Mouse (Mus musculus) liver, embryonic 13.5 days (tissue): ENCODE data around the gene 4933415A04Rik. TPM values are rescaled to one million over a fixed set of nuclear protein-coding genes. Genes with fewer than 3 reads are reported as not detected.

Experiments used
- ATAC-seq: fragments of 200-750 bp; cut with Nextera tagmentation; 2 replicates; pipeline ENCODE4 v1.8.0; 2017; ENCODE audit warnings: low read depth, mild to moderate bottlenecking, moderate number of reproducible peaks, moderate library complexity
- DNase-seq: peaks from one replicate; pipeline ENCODE4 v3.0.0; 2022
- H3K27ac ChIP-seq: fragments of 300-500 bp; sonication (generic); 2 replicates; pipeline ENCODE4 v1.5.1; 2015; ENCODE audit warnings: moderate library complexity, mild to moderate bottlenecking, inconsistent platforms
- H3K27me3 ChIP-seq: fragments of 300-500 bp; sonication (generic); 2 replicates; pipeline ENCODE4 v1.6.1; 2015; ENCODE audit warnings: mild to moderate bottlenecking, inconsistent platforms
- H3K36me3 ChIP-seq: fragments of 300-500 bp; sonication (generic); 2 replicates; pipeline ENCODE4 v1.6.1; 2015; ENCODE audit warnings: mild to moderate bottlenecking, inconsistent platforms
- H3K4me1 ChIP-seq: fragments of 300-500 bp; sonication (generic); replicated peaks from 2 replicates; pipeline ENCODE4 v1.6.1; 2015; ENCODE audit warnings: inconsistent platforms
- H3K4me2 ChIP-seq: fragments of 300-500 bp; sonication (generic); 2 replicates; pipeline ENCODE4 v1.6.1; 2015; ENCODE audit warnings: inconsistent platforms, mild to moderate bottlenecking, moderate library complexity
- H3K4me3 ChIP-seq: fragments of 300-500 bp; sonication (generic); replicated peaks from 2 replicates; pipeline ENCODE4 v1.5.1; 2015; ENCODE audit warnings: mild to moderate bottlenecking, inconsistent platforms
- H3K9ac ChIP-seq: fragments of 300-500 bp; sonication (generic); 2 replicates; pipeline ENCODE4 v1.6.1; 2015; ENCODE audit warnings: mild to moderate bottlenecking, inconsistent platforms
- H3K9me3 ChIP-seq: fragments of 300-500 bp; sonication (generic); replicated peaks from 2 replicates; pipeline ENCODE4 v1.6.1; 2016; ENCODE audit warnings: inconsistent platforms
- WGBS: fragments of 180-500 bp; shearing (Covaris S2); methylation state at CpG from one replicate; pipeline ENCODE4 v1.1.7; 2015; ENCODE audit not compliant: insufficient replicate concordance; 5-methylcytosine and 5-hydroxymethylcytosine counted together
- polyA plus RNA-seq: library from polyadenylated mRNA; unstranded; fragments of >200 nt; fragmentation: Nextera tagmentation; extraction: Ambion mirVana; gene quantifications from 2 replicates; pipeline ENCODE4 v1.2.1, GENCODE M21; 2015

Gene 4933415A04Rik
- polyA plus RNA-seq, 1 experiment from 2014 or later: 0.73 TPM

GRCm38 (mm10) chr11:43633658-43634401 lies 47.0 kb downstream of the 4933415A04Rik start:
- H3K27ac ChIP-seq: no peak overlapping the region
- H3K4me1 ChIP-seq: peaks cover 29% of the 10 kb centered on the region
- ATAC-seq: peak; percentile 19; the same call in 1 of the 2 replicates
- no peak for DNase-seq
- peak overlapping the region; percentile 19; the same call in 1 of the 2 replicates for H3K4me2 ChIP-seq
- 24% methylated on average over 19 of the region's 19 CpGs for WGBS
- H3K4me3 ChIP-seq: no peak overlapping the region
- H3K27me3 ChIP-seq: no peaks in the 10 kb centered on the region
- no peaks in the 10 kb centered on the region for H3K9me3 ChIP-seq
- H3K36me3 ChIP-seq: no peaks in the 10 kb centered on the region
- no peak overlapping the region for H3K9ac ChIP-seq

GRCm38 (mm10) chr11:43636761-43637160 lies 49.9 kb downstream of the 4933415A04Rik start:
- Histone ChIP-seq H3K4me1 (peaks cover 23% of the 10 kb centered on the region), H3K36me3 (no peaks in the 10 kb centered on the region), H3K4me3 (no peak overlapping the region), H3K27me3 (no peaks in the 10 kb centered on the region), H3K9ac (no peak overlapping the region), H3K27ac (no peak overlapping the region), H3K9me3 (no peaks in the 10 kb centered on the region), H3K4me2 (no peak overlapping the region)
- DNase-seq (no peak), ATAC-seq (no peak)
- 73% methylated on average over 4 of the region's 4 CpGs for WGBS

GRCm38 (mm10) chr11:43638486-43638885 lies 51.6 kb downstream of the 4933415A04Rik start:
- no peak overlapping the region for H3K4me2 ChIP-seq
- no peak for ATAC-seq

More at GRCm38 (mm10) chr11:43638486-43638885, 51.6 kb downstream of the 4933415A04Rik start:
- Histone ChIP-seq H3K4me3 (no peak overlapping the region), H3K27me3 (no peaks in the 10 kb centered on the region), H3K36me3 (no peaks in the 10 kb centered on the region), H3K9me3 (no peaks in the 10 kb centered on the region), H3K9ac (no peak overlapping the region), H3K27ac (no peak overlapping the region), H3K4me1 (peaks cover 6% of the 10 kb centered on the region)
- no peak for DNase-seq
- 65% methylated on average over 3 of the region's 3 CpGs for WGBS

Other genes starting within 250 kb of the 4933415A04Rik start
- gene Pttg1, start 160.8 kb upstream of the 4933415A04Rik start, polyA plus RNA-seq: 57.5 and 61.2 TPM in 2 replicates
- gene Slu7, start 153.3 kb upstream of the 4933415A04Rik start, polyA plus RNA-seq: 28.4 and 31.7 TPM in 2 replicates
- 0.54 and 1.0 TPM in 2 replicates for gene C1qtnf2, start 112.8 kb upstream of the 4933415A04Rik start, polyA plus RNA-seq
- 2.7 and 2.8 TPM in 2 replicates for gene Ccnjl, start 58.3 kb upstream of the 4933415A04Rik start, polyA plus RNA-seq
- gene Fabp6, start 14.5 kb downstream of the 4933415A04Rik start, polyA plus RNA-seq: not detected in 2 replicates
- gene Pwwp2a, start 95.0 kb downstream of the 4933415A04Rik start, polyA plus RNA-seq: 9.6 and 11.5 TPM in 2 replicates
- 47.7 and 55.2 TPM in 2 replicates for gene Ttc1, start 161.0 kb downstream of the 4933415A04Rik start, polyA plus RNA-seq